Mouse (Mus musculus): ENCODE data around the gene Dnm1. TPM values are rescaled to one million over a fixed set of nuclear protein-coding genes. Genes with fewer than 3 reads are reported as not detected.

The Dnm1 gene
- polyA plus RNA-seq, 1 experiment from 2014 or later, result 5.6 TPM

DNA sequence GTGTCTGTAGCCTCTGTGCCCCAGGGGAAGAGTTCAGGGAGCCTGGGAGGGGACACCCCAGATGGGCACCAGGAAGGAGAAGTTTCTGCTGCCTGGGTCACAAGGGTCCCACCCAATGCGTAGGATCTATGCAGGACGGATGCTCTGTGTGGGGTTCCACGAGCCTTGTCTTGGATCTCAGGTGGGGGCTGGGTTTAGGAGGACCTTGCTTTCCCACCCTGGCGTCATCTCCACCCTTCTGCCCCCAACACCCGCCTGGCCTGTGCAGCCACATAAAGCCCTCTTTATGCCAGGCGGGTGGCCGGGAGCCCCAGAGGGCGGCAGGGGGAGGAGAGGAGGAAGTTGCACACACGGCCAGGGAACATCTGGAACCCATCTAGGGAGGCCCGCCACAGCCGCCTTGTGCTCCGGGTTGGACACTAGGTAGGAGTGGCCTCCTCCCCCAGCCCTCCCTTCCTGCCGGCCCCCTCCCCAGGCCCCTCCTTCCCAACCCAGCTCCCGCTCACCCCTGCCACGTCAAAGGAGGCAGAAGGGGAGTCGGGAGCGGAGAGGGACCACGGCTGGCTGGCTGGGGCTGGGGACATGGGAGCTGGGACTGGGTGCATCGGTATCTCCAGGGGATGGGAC, 35.2 kb downstream of the Dnm1 start:
- TF ChIP-seq CTCF (IDR thresholded peaks at IDR 0.05; ENCODE audit: low read depth), result peak; percentile 2; the same call in 1 of the 2 replicates
- H3K27ac ChIP-seq, result peak overlapping the region; percentile 88
- 6% methylated on average over 16 of the region's 19 CpGs for WGBS
- peak overlapping the region; percentile 57 for H3K4me2 ChIP-seq (ENCODE audit: low read length)
- ATAC-seq (replicated peaks; ENCODE audit: low FRiP score, low read depth) (peak; percentile 82), DNase-seq (ENCODE audit: low spot score) (peak; percentile 97)
- H3K4me1 ChIP-seq (replicated peaks; ENCODE audit: insufficient read depth, low read length), result peaks cover 29% of the 10 kb centered on the region
- peak overlapping the region; percentile 37 for H3K4me3 ChIP-seq (replicated peaks; ENCODE audit: low read depth, low read length)
- no peaks in the 10 kb centered on the region for H3K36me3 ChIP-seq (ENCODE audit: insufficient read depth, low read length)
- H3K27me3 ChIP-seq (ENCODE audit: insufficient read depth, low read length), result no peaks in the 10 kb centered on the region
- H3K9ac ChIP-seq (ENCODE audit: low read depth, low read length), result peak overlapping the region; percentile 61
- H3K9me3 ChIP-seq (replicated peaks; ENCODE audit: low read length), result no peaks in the 10 kb centered on the region

DNA sequence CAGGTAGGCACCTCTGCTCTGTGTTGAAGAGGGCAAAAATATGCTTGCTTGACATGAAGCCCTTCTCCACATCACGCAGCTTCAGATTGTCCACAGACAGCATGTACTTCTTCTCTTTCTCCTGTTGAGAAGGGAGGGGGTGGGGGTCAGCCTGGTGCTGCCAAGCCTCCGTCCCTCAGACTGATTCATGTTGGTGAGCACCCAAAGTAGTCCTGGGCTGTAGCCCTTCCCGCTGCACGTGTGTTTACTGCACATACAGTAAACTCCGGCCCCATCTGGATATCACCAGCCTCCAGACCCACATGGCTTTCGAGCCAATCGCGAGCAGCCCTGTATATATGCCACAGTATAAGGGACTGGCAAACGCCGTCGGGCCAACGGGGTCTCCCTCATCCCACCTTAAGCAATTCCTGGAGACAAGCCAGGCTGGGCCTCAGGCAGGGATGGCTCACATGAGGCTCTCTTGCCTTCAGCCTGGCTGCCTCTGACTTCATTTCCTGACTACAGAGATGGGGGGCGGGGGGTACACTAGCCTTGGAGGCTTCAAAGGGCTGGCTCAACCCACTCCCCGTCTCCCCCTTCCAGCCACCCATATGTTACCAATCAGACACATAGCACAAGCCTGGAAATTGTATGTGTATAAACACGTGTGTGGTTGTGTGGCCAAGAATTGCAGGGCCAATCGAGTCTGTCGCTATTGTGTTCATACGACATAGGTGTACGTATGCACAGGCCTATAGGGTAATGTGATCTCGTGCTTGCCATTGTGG, 36.1 kb downstream of the Dnm1 start:
- Histone ChIP-seq H3K27me3 (ENCODE audit: insufficient read depth, low read length) (no peaks in the 10 kb centered on the region), H3K4me3 (replicated peaks; ENCODE audit: low read depth, low read length) (no peak overlapping the region), H3K4me2 (ENCODE audit: low read length) (peak overlapping the region; percentile 57; the same call in 1 of the 2 replicates), H3K9me3 (replicated peaks; ENCODE audit: low read length) (no peaks in the 10 kb centered on the region), H3K36me3 (ENCODE audit: insufficient read depth, low read length) (no peaks in the 10 kb centered on the region), H3K4me1 (replicated peaks; ENCODE audit: insufficient read depth, low read length) (peaks cover 34% of the 10 kb centered on the region), H3K27ac (peak overlapping the region; percentile 88), H3K9ac (ENCODE audit: low read depth, low read length) (no peak overlapping the region)
- ATAC-seq (replicated peaks; ENCODE audit: low FRiP score, low read depth) (no peak), DNase-seq (ENCODE audit: low spot score) (peak; percentile 57)
- no peak for TF ChIP-seq CTCF (IDR thresholded peaks at IDR 0.05; ENCODE audit: low read depth)
- 48% methylated on average over 20 of the region's 20 CpGs for WGBS

DNA sequence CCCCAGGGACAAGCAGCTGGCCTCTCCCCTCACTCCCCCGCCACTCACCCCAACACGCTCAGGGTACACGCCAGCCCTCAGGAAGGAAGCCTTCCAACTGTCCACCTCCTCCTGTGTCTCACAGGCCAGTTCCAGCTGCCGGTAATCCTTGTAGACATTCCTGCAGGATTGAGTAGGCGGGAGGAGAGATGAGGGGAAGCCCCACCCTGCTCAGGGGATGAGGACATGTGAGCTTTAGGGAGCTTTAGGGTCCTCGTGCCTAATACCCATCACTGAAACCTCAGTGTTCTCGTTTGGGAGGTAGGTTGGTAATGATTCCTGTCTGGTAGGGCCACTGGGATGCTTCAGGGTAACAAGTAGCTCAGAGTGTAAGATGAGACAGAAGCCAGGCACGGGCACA, 37.4 kb downstream of the Dnm1 start:
- 0 out of 2 replicates have a peak overlapping the region, but pooled peaks have one; percentile 6 for H3K4me2 ChIP-seq (ENCODE audit: low read length)
- ATAC-seq (replicated peaks; ENCODE audit: low FRiP score, low read depth), result no peak
- no peak overlapping the region for H3K4me3 ChIP-seq (replicated peaks; ENCODE audit: low read depth, low read length)

DNA sequence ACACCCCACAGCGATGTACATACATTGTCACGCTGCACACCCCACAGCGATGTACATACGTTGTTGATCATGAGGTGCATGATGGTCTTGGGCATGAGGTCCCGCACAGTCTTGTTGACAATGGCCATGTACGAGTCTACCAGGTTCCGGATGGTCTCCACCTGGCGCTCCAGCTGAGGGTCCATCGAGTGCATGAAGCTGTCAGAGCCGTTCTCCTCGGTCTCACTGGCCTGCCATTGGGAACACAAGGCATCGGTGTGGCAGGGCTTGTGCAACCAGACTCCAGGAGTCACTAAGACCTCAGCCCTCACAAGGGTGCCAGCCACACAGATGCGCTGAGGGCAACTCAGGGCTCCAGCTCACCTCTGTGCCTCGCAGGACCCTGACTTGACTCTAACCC, 38.3 kb downstream of the Dnm1 start:
- ATAC-seq (replicated peaks; ENCODE audit: low FRiP score, low read depth) (no peak), DNase-seq (ENCODE audit: low spot score) (no peak)
- Histone ChIP-seq H3K27ac (no peak overlapping the region), H3K9ac (ENCODE audit: low read depth, low read length) (no peak overlapping the region), H3K36me3 (ENCODE audit: insufficient read depth, low read length) (no peaks in the 10 kb centered on the region), H3K9me3 (replicated peaks; ENCODE audit: low read length) (no peaks in the 10 kb centered on the region), H3K4me3 (replicated peaks; ENCODE audit: low read depth, low read length) (no peak overlapping the region), H3K4me1 (replicated peaks; ENCODE audit: insufficient read depth, low read length) (peaks cover 38% of the 10 kb centered on the region), H3K4me2 (ENCODE audit: low read length) (no peak overlapping the region), H3K27me3 (ENCODE audit: insufficient read depth, low read length) (no peaks in the 10 kb centered on the region)
- no peak for TF ChIP-seq CTCF (IDR thresholded peaks at IDR 0.05; ENCODE audit: low read depth)
- WGBS, result 94% methylated on average over 14 of the region's 14 CpGs

More for the DNA sequence above, 37.4 kb downstream of the Dnm1 start:
- 10% methylated on average over 8 of the region's 8 CpGs for WGBS
- no peak for TF ChIP-seq CTCF (IDR thresholded peaks at IDR 0.05; ENCODE audit: low read depth)
- peak overlapping the region; percentile 54; the same call in 1 of the 2 replicates for H3K27ac ChIP-seq
- DNase-seq (ENCODE audit: low spot score), result peak; percentile 81
- no peaks in the 10 kb centered on the region for H3K27me3 ChIP-seq (ENCODE audit: insufficient read depth, low read length)
- H3K4me1 ChIP-seq (replicated peaks; ENCODE audit: insufficient read depth, low read length), result peaks cover 41% of the 10 kb centered on the region
- H3K9ac ChIP-seq (ENCODE audit: low read depth, low read length), result no peak overlapping the region
- H3K36me3 ChIP-seq (ENCODE audit: insufficient read depth, low read length), result no peaks in the 10 kb centered on the region
- no peaks in the 10 kb centered on the region for H3K9me3 ChIP-seq (replicated peaks; ENCODE audit: low read length)

DNA sequence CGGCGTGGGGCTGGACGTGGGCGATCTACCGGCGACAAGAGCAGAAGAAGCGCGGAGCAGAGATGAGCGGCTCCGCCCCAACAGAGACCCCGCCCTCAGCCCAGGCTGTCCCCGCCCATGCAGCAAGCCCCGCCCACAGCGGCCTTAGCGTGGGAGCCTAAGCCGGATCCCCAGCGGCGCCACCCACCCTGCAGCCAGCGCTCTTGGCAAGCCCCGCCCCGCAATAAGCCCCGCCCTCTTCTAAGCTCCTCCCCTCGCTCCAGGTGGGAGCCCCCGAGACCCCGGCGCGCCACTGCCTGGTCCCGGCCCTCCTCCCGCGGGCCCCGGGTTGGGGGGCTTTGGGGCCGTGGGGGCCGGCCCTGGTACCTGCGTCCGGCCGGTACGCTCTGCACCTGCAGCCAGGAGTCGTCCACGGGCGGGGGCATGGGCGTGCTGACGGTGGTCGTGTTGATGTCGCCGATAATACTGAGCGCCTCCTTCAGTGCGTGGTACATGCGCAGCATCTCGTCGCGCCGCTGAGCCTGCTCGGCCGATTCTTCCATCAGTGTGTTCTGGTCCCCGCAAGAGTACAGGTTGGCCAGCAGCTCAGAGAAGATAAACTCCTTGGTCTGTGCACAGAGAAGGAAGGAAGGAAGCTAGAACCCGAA, 40.7 kb downstream of the Dnm1 start:
- DNase-seq (ENCODE audit: low spot score) (peak; percentile 94), ATAC-seq (replicated peaks; ENCODE audit: low FRiP score, low read depth) (peak; percentile 85)
- Histone ChIP-seq H3K9me3 (replicated peaks; ENCODE audit: low read length) (no peaks in the 10 kb centered on the region), H3K4me3 (replicated peaks; ENCODE audit: low read depth, low read length) (peak overlapping the region; percentile 71), H3K4me1 (replicated peaks; ENCODE audit: insufficient read depth, low read length) (peaks cover 23% of the 10 kb centered on the region), H3K27me3 (ENCODE audit: insufficient read depth, low read length) (no peaks in the 10 kb centered on the region), H3K27ac (no peak overlapping the region), H3K4me2 (ENCODE audit: low read length) (peak overlapping the region; percentile 100), H3K9ac (ENCODE audit: low read depth, low read length) (peak overlapping the region; percentile 78), H3K36me3 (ENCODE audit: insufficient read depth, low read length) (peaks cover 3% of the 10 kb centered on the region; the same call in 1 of the 2 replicates)
- TF ChIP-seq CTCF (IDR thresholded peaks at IDR 0.05; ENCODE audit: low read depth), result no peak
- WGBS, result 3% methylated on average over 51 of the region's 56 CpGs

Data from kidney, postnatal 0 days (tissue).